Mouse (Mus musculus) ES-E14 (cell line): Measurements from ENCODE around the gene Vwc2. TPM values are rescaled to one million over a fixed set of nuclear protein-coding genes. Genes with fewer than 3 reads are reported as not detected.

Experiments used
- DNase-seq: peaks from one replicate; pipeline ENCODE4 v3.0.0-alpha.2; 2013; ENCODE audit warnings: low read depth, low spot score
- H3K27ac ChIP-seq: 2 replicates; pipeline ENCODE4 v1.5.1; 2012; ENCODE audit warnings: low read depth, mild to moderate bottlenecking, low read length, moderate library complexity, mixed read lengths; ENCODE audit not compliant: poor library complexity, insufficient read depth, severe bottlenecking
- H3K36me3 ChIP-seq: 2 replicates; pipeline ENCODE4 v1.6.1; 2012; ENCODE audit warnings: mild to moderate bottlenecking, low read length, moderate library complexity, mixed read lengths; ENCODE audit not compliant: control insufficient read depth, poor library complexity, insufficient read depth, severe bottlenecking
- H3K4me1 ChIP-seq, 2 experiments: fragments of 150-350 bp in 1 of 2; sonication (generic) in 1 of 2; 2 replicates each; pipeline ENCODE4 v1.6.1; 2012; ENCODE audit warnings: low read length in 2 of 2, mild to moderate bottlenecking in 1 of 2, mixed read lengths in 1 of 2; ENCODE audit not compliant: control insufficient read depth in 2 of 2, insufficient read depth in 2 of 2, poor library complexity in 1 of 2
- H3K4me3 ChIP-seq, 2 experiments: fragments of 150-350 bp in 1 of 2; sonication (generic) in 1 of 2; 2 replicates each; pipeline ENCODE4 v1.5.1; 2012; ENCODE audit warnings: low read length in 2 of 2, low read depth in 1 of 2, mild to moderate bottlenecking in 1 of 2, mixed read lengths in 1 of 2; ENCODE audit not compliant: insufficient read depth in 1 of 2, poor library complexity in 1 of 2, severe bottlenecking in 1 of 2
- H3K9ac ChIP-seq: 2 replicates; pipeline ENCODE4 v1.6.1; 2012; ENCODE audit warnings: low read depth, mild to moderate bottlenecking, low read length, mixed read lengths; ENCODE audit not compliant: poor library complexity, insufficient read depth, severe bottlenecking
- H3K9me3 ChIP-seq: fragments of 150-350 bp; sonication (generic); 2 replicates; pipeline ENCODE4 v1.6.1; 2012; ENCODE audit warnings: low read depth, mild to moderate bottlenecking, low read length; ENCODE audit not compliant: control insufficient read depth, insufficient read depth
- CHD2 ChIP-seq: IDR thresholded peaks from 2 replicates; pipeline ENCODE4 v1.6.1; 2014; ENCODE audit warnings: mild to moderate bottlenecking, low read depth, low read length, inconsistent platforms
- HCFC1 ChIP-seq: IDR thresholded peaks from 2 replicates; pipeline ENCODE4 v1.6.1; 2012; ENCODE audit warnings: low read length, inconsistent platforms, borderline replicate concordance; ENCODE audit not compliant: insufficient read depth
- MAFK ChIP-seq: IDR thresholded peaks from 2 replicates; pipeline ENCODE4 v1.6.1; 2014; ENCODE audit warnings: mild to moderate bottlenecking, low read depth, low read length, inconsistent platforms; ENCODE audit not compliant: insufficient read depth
- ZC3H11A ChIP-seq: IDR thresholded peaks from 2 replicates; pipeline ENCODE4 v1.6.1; 2012; ENCODE audit warnings: low read depth, mild to moderate bottlenecking, inconsistent platforms, low read length, borderline replicate concordance
- ZNF384 ChIP-seq: IDR thresholded peaks from 2 replicates; pipeline ENCODE4 v1.6.1; 2012; ENCODE audit warnings: low read depth, low read length, inconsistent platforms
- in situ Hi-C, 2 experiments: fragments of 600-800 bp; cut with MboI; formaldehyde crosslinking; loops; one replicate each; pipeline ENCODE4 v1.15.1; 2025; ENCODE audit warnings: low sequenced_read_pairs in 2 of 2, inconsistent platforms in 1 of 2; ENCODE audit not compliant: unreplicated experiment in 2 of 2
- total RNA-seq: library from RNA; depleted of rRNA; stranded (reverse); fragments of 300-350 nt; gene quantifications from 2 replicates; pipeline ENCODE4 v1.2.3, GENCODE M21; 2012; rRNA removed

Gene Vwc2
- total RNA-seq, result 0.49 and 1.1 TPM in 2 replicates

- H3K4me1 ChIP-seq, result peaks cover 0 to 3% of the 10 kb centered on the region in 2 experiments; a peak in 1 of 4 replicates
- no peak for TF ChIP-seq MAFK
- no peak for TF ChIP-seq HCFC1
- no peak for TF ChIP-seq CHD2
- no peak for TF ChIP-seq ZC3H11A
- TF ChIP-seq ZNF384, result no peak
- no peaks in the 10 kb centered on the region for H3K36me3 ChIP-seq
- H3K4me3 ChIP-seq, result peak within 1 kb of the TSS; percentile 32 to 73
- H3K9ac ChIP-seq, result no peak within 1 kb of the TSS
- no peak within 1 kb of the TSS for H3K27ac ChIP-seq
- in situ Hi-C loops, result no loop called here
- DNase-seq, result peak; percentile 15
- H3K9me3 ChIP-seq, result no peaks in the 10 kb centered on the region
These were observed at the start of gene Vwc2 for GRCm38 (mm10) chr11:11113576-11114233. TSS of gene Vwc2 (plus strand) at chr11:11114223.

- Histone ChIP-seq H3K36me3 (no peaks in the 10 kb centered on the region), H3K9ac (no peak overlapping the region), H3K9me3 (no peaks in the 10 kb centered on the region), H3K4me3 (no peak overlapping the region), H3K4me1 (no peaks in the 10 kb centered on the region), H3K27ac (no peak overlapping the region)
- in situ Hi-C loops, result no loop called here
- TF ChIP-seq HCFC1 (no peak), ZC3H11A (no peak), MAFK (no peak), ZNF384 (no peak), CHD2 (no peak)
- DNase-seq, result no peak
These were observed 25.8 kb upstream of the Vwc2 start for GRCm38 (mm10) chr11:11088162-11088756.

GRCm38 (mm10) chr11:11097606-11098005 is 16.4 kb upstream of the Vwc2 start:
- H3K9ac ChIP-seq, result no peak overlapping the region
- H3K4me1 ChIP-seq, result peaks cover 4 to 5% of the 10 kb centered on the region in 2 experiments; a peak in 2 of 4 replicates
- H3K27ac ChIP-seq, result peak overlapping the region; percentile 72; the same call in 1 of the 2 replicates
- in situ Hi-C loops, result no loop called here
- no peak overlapping the region for H3K4me3 ChIP-seq
- no peaks in the 10 kb centered on the region for H3K36me3 ChIP-seq
- TF ChIP-seq MAFK, result no peak
- no peak for TF ChIP-seq HCFC1
- TF ChIP-seq CHD2, result peak; percentile 29; the same call in 1 of the 2 replicates
- TF ChIP-seq ZNF384, result no peak
- TF ChIP-seq ZC3H11A, result no peak
- no peak for DNase-seq
- no peaks in the 10 kb centered on the region for H3K9me3 ChIP-seq

- H3K36me3 ChIP-seq, result no peaks in the 10 kb centered on the region
- TF ChIP-seq ZC3H11A, result no peak
- peak; percentile 74 for TF ChIP-seq MAFK
- peak; percentile 67 for TF ChIP-seq CHD2
- no peak overlapping the region for H3K4me3 ChIP-seq
- peaks cover 4 to 5% of the 10 kb centered on the region in 2 experiments; a peak in 2 of 4 replicates for H3K4me1 ChIP-seq
- peak overlapping the region; percentile 96 for H3K27ac ChIP-seq
- in situ Hi-C loops, result no loop called here
- H3K9ac ChIP-seq, result no peak overlapping the region
- peak; percentile 84 for DNase-seq
- no peaks in the 10 kb centered on the region for H3K9me3 ChIP-seq
These were observed 15.7 kb upstream of the Vwc2 start for GRCm38 (mm10) chr11:11098282-11098681.
